Mouse (Mus musculus): Measurements from ENCODE around the gene Tenm4. TPM values are rescaled to one million over a fixed set of nuclear protein-coding genes. Genes with fewer than 3 reads are reported as not detected.

The Tenm4 gene
- total and polyA plus RNA-seq, 3 experiments, result 9.2 to 15.2 TPM; not detected in 1

DNA sequence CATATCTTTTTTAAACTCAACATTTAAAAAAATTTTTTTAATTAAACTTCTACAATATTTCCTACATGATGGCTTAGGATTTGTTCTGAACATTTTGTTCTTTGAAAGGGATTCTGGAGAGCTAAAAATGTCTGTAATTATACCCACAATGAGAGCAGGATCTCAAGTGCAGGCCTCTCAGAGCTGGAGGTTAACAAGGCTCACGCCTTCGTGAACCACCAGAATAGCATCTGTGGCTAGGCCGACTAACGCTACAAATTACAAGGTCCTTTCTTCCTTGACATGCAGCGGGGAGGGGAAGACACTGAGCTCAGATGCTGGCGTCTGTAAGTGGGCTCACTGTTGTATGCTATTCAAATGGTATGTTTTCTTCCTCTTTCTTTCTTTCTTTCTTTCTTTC is 411.7 kb downstream of the Tenm4 start:
- H3K9me3 ChIP-seq (replicated peaks; ENCODE audit: insufficient read depth, low read length), result no peaks in the 10 kb centered on the region
- H3K36me3 ChIP-seq (ENCODE audit: control insufficient read depth in 1 of 2, insufficient read depth in 2 of 2, low read length in 2 of 2), result no peaks in the 10 kb centered on the region
- no peak overlapping the region for H3K27ac ChIP-seq (ENCODE audit: control insufficient read depth, low read depth, low read length)
- no peaks in the 10 kb centered on the region; a peak in 1 of 4 replicates for H3K27me3 ChIP-seq (ENCODE audit: control insufficient read depth in 1 of 2, insufficient read depth in 2 of 2, low read length in 2 of 2)
- TF ChIP-seq USF2 (IDR thresholded peaks at IDR 0.05; ENCODE audit: borderline replicate concordance in 1 of 2, insufficient read depth in 1 of 2, low read depth in 1 of 2, low read length in 2 of 2), result no peak
- TF ChIP-seq CHD1 (IDR thresholded peaks at IDR 0.05; ENCODE audit: low read depth, low read length), result no peak
- no peak for TF ChIP-seq HCFC1 (IDR thresholded peaks at IDR 0.05; ENCODE audit: low read depth, low read length)
- TF ChIP-seq GABPA (IDR thresholded peaks at IDR 0.05; ENCODE audit: low read depth, low read length), result no peak
- TF ChIP-seq BHLHE40 (IDR thresholded peaks at IDR 0.05; ENCODE audit: borderline replicate concordance, low read depth, low read length), result no peak
- no peak for TF ChIP-seq RCOR1 (IDR thresholded peaks at IDR 0.05; ENCODE audit: low read depth, low read length)
- TF ChIP-seq KAT2A (conservative IDR thresholded peaks at IDR 0.05; ENCODE audit: low read depth, low read length), result no peak
- DNase-seq (ENCODE audit: low read depth, low spot score), result no peak
- H3K79me2 ChIP-seq (ENCODE audit: control insufficient read depth, insufficient read depth, low read length, poor library complexity), result no peaks in the 10 kb centered on the region
- H3K9ac ChIP-seq (ENCODE audit: control insufficient read depth, low read depth, low read length, poor library complexity, severe bottlenecking), result no peak overlapping the region
- no peaks in the 10 kb centered on the region for H3K4me1 ChIP-seq (ENCODE audit: control insufficient read depth in 1 of 2, insufficient read depth in 2 of 2, low read length in 2 of 2)
- H3K4me3 ChIP-seq (ENCODE audit: control insufficient read depth in 1 of 2, insufficient read depth in 1 of 2, low read depth in 2 of 2, low read length in 2 of 2), result no peak overlapping the region

DNA sequence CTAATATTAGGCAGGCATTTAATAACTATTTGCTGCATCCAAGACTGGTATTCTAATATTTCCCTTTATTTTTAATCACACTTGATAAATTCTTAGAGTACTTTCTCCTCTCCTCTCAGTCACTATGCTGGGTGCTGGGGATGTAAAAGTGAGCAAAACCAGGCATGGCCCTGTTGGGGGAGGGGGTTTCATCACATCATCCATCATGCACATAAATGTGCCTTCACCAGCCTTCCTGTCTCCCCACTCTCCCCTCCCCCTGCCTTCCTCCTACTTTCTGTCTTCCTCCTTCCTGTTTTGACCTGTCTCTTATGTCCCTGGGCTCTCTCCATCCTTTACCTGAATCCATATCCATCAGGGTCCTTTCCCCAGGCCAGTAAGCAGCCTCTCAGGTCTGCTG is 416.4 kb downstream of the Tenm4 start:
- no peak for DNase-seq (ENCODE audit: low read depth, low spot score)
- Histone ChIP-seq H3K9me3 (replicated peaks; ENCODE audit: insufficient read depth, low read length) (no peaks in the 10 kb centered on the region), H3K79me2 (ENCODE audit: control insufficient read depth, insufficient read depth, low read length, poor library complexity) (no peaks in the 10 kb centered on the region), H3K9ac (ENCODE audit: control insufficient read depth, low read depth, low read length, poor library complexity, severe bottlenecking) (no peak overlapping the region), H3K4me3 (ENCODE audit: control insufficient read depth in 1 of 2, insufficient read depth in 1 of 2, low read depth in 2 of 2, low read length in 2 of 2) (no peak overlapping the region), H3K27me3 (ENCODE audit: control insufficient read depth in 1 of 2, insufficient read depth in 2 of 2, low read length in 2 of 2) (no peaks in the 10 kb centered on the region), H3K36me3 (ENCODE audit: control insufficient read depth in 1 of 2, insufficient read depth in 2 of 2, low read length in 2 of 2) (no peaks in the 10 kb centered on the region), H3K4me1 (ENCODE audit: control insufficient read depth in 1 of 2, insufficient read depth in 2 of 2, low read length in 2 of 2) (no peaks in the 10 kb centered on the region), H3K27ac (ENCODE audit: control insufficient read depth, low read depth, low read length) (no peak overlapping the region)
- TF ChIP-seq RAD21 (IDR thresholded peaks at IDR 0.05; ENCODE audit: low read depth, low read length), result no peak
- no peak for TF ChIP-seq KAT2A (conservative IDR thresholded peaks at IDR 0.05; ENCODE audit: low read depth, low read length)
- no peak for TF ChIP-seq TCF12 (IDR thresholded peaks at IDR 0.05; ENCODE audit: low read depth, low read length)
- no peak for TF ChIP-seq POLR2AphosphoS5 (IDR thresholded peaks at IDR 0.05; ENCODE audit: borderline replicate concordance, low read depth, low read length)
- TF ChIP-seq MYB (IDR thresholded peaks at IDR 0.05; ENCODE audit: low read depth, low read length), result no peak
- TF ChIP-seq E2F4 (IDR thresholded peaks at IDR 0.05; ENCODE audit: borderline replicate concordance, low read depth, low read length), result no peak
- no peak for TF ChIP-seq POLR2AphosphoS2 (IDR thresholded peaks at IDR 0.05; ENCODE audit: low read length)
- TF ChIP-seq GATA1 (IDR thresholded peaks at IDR 0.05; ENCODE audit: low read depth, low read length), result no peak
- TF ChIP-seq SIN3A (IDR thresholded peaks at IDR 0.05; ENCODE audit: low read length), result no peak
- no peak for TF ChIP-seq NRF1 (IDR thresholded peaks at IDR 0.05; ENCODE audit: insufficient read depth, low read depth, low read length, poor library complexity, severe bottlenecking)
- no peak for TF ChIP-seq UBTF (IDR thresholded peaks at IDR 0.05; ENCODE audit: borderline replicate concordance, insufficient read depth, low read depth, low read length)
- no peak for TF ChIP-seq BHLHE40 (IDR thresholded peaks at IDR 0.05; ENCODE audit: borderline replicate concordance, low read depth, low read length)
- no peak for TF ChIP-seq JUND (IDR thresholded peaks at IDR 0.05; ENCODE audit: low read depth, low read length)
- TF ChIP-seq TBP (IDR thresholded peaks at IDR 0.05; ENCODE audit: low read depth, low read length), result no peak
- no peak for TF ChIP-seq ZKSCAN1 (IDR thresholded peaks at IDR 0.05; ENCODE audit: low read depth, low read length)
- no peak for TF ChIP-seq CHD1 (IDR thresholded peaks at IDR 0.05; ENCODE audit: low read depth, low read length)
